Mouse (Mus musculus): ENCODE data around the gene Mapk10. TPM values are rescaled to one million over a fixed set of nuclear protein-coding genes. Genes with fewer than 3 reads are reported as not detected.

The Mapk10 gene
- polyA plus RNA-seq, 1 experiment, result 0.07 TPM

DNA sequence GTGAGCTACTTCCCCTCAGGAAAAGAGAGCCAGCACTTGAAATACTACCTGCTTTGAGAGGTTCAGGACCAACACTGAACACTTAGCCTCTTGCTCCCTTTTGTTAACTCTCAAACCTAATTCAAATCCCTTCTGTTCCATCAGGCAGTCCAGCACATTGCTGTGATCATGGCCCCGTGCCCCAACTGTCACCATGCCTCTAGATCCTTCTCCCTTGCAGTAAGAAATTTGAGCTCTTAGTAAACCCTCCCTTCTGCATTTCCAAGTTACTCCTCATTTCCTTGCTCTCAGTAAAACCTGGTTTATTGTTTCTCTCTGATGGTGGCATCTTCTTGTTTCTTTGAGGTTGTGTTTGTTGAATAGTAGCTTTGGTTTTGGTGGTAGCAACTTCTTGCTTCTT lies 101.7 kb downstream of the Mapk10 start:
- H3K79me2 ChIP-seq (ENCODE audit: control insufficient read depth, insufficient read depth), result no peaks in the 10 kb centered on the region
- H3K79me3 ChIP-seq (ENCODE audit: low read depth), result no peaks in the 10 kb centered on the region
- no peaks in the 10 kb centered on the region for H3K27me3 ChIP-seq (ENCODE audit: control insufficient read depth, insufficient read depth, insufficient read length)
- no peak overlapping the region for H3K4me3 ChIP-seq (ENCODE audit: insufficient read depth, poor library complexity, severe bottlenecking)
- no peaks in the 10 kb centered on the region for H3K36me3 ChIP-seq (ENCODE audit: control insufficient read depth, insufficient read depth)
- TF ChIP-seq MAX (IDR thresholded peaks at IDR 0.05) (no peak), CEBPB (IDR thresholded peaks at IDR 0.05; ENCODE audit: low read depth) (no peak)
- no peak overlapping the region for H3ac ChIP-seq (ENCODE audit: control insufficient read depth, insufficient read length, low read depth)

DNA sequence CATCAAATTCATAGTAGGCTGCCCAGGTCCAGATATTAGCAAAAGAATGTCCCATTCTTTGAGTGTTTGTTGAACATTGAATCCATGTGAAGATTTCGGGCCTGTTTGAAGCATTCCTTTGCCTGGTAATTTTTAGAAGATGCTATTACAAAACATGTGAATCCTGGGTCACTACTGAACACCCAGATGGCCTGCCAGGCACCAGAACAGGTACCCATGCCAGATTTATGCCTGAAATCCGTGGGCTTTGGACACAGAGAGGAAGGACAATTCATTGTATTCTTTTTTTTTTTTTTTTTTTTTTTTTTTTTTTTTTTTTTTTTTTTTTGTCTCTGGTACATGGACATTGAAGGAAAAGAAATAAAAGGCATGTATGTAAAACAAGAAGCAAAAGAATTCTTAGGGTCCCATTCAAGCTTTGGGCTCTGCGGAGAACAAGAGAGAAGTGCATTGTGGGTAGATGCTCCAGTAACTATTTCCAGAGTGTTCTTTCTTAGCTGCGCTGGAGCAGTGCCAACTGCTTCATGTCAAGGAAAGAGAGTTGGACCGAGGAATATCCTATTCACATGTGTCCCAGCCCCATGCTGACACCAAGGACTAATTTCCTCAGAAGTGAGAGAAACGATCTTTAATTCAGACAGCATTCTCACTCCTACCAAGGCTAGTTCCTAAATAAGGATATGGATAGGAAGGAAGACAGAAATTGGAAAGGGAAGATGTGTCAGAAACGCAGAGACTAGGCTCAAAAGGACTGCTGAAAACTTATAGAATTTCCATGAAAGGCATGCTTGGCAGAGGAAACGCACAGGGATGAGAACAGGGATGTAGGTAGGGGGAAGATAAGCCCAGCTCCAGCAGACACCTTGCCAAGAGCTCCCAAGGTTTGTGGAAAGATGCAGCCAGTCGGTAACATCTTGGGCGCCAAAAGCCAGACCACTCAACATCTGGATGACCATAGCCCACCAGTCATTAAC lies 105.4 kb downstream of the Mapk10 start:
- no peak overlapping the region for H3K4me3 ChIP-seq (ENCODE audit: insufficient read depth, poor library complexity, severe bottlenecking)
- H3K27me3 ChIP-seq (ENCODE audit: control insufficient read depth, insufficient read depth, insufficient read length), result no peaks in the 10 kb centered on the region
- no peak overlapping the region for H3ac ChIP-seq (ENCODE audit: control insufficient read depth, insufficient read length, low read depth)
- no peaks in the 10 kb centered on the region for H3K36me3 ChIP-seq (ENCODE audit: control insufficient read depth, insufficient read depth)
- no peaks in the 10 kb centered on the region for H3K79me3 ChIP-seq (ENCODE audit: low read depth)
- H3K79me2 ChIP-seq (ENCODE audit: control insufficient read depth, insufficient read depth), result no peaks in the 10 kb centered on the region
- TF ChIP-seq FOSL1 (IDR thresholded peaks at IDR 0.05; ENCODE audit: insufficient read depth, low read length, poor library complexity, severe bottlenecking), result no peak
- TF ChIP-seq CEBPB (IDR thresholded peaks at IDR 0.05; ENCODE audit: low read depth), result no peak
- no peak for TF ChIP-seq MYOD1 (IDR thresholded peaks at IDR 0.05; ENCODE audit: control insufficient read depth, insufficient read length, low read depth)
- no peak for TF ChIP-seq MYOG (IDR thresholded peaks at IDR 0.05; ENCODE audit: control insufficient read depth, extremely low read depth, insufficient read length)
- no peak for TF ChIP-seq CTCF (IDR thresholded peaks at IDR 0.05; ENCODE audit: control insufficient read depth, insufficient read depth, insufficient read length)
- no peak for TF ChIP-seq MAX (IDR thresholded peaks at IDR 0.05)
- no peak for TF ChIP-seq USF1 (IDR thresholded peaks at IDR 0.05; ENCODE audit: low read depth)

DNA sequence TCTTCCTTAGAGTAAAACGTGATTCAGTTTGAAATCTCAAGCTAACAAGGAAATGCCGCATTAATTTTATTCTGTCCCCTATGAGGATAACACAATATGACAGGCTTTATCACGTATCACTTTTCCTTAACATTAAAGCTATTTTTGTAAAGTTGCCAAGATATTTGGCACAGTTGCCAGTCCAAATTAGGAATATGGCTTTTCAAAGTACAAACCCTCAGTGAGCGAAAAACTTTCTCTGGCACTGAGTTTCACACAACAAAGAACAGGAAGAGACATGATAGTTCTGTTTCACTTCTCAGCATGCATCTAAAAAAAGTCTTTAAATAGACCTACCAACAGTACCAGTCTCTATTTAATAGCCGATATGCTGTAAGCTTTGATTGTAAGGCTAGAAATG lies 107.1 kb downstream of the Mapk10 start:
- Histone ChIP-seq H3K27me3 (ENCODE audit: control insufficient read depth, insufficient read depth, insufficient read length) (no peaks in the 10 kb centered on the region), H3K79me3 (ENCODE audit: low read depth) (no peaks in the 10 kb centered on the region), H3K36me3 (ENCODE audit: control insufficient read depth, insufficient read depth) (no peaks in the 10 kb centered on the region), H3K79me2 (ENCODE audit: control insufficient read depth, insufficient read depth) (no peaks in the 10 kb centered on the region), H3K4me3 (ENCODE audit: insufficient read depth, poor library complexity, severe bottlenecking) (no peak overlapping the region), H3ac (ENCODE audit: control insufficient read depth, insufficient read length, low read depth) (no peak overlapping the region)
- no peak for TF ChIP-seq MYOD1 (IDR thresholded peaks at IDR 0.05; ENCODE audit: control insufficient read depth, insufficient read length, low read depth)
- no peak for TF ChIP-seq CEBPB (IDR thresholded peaks at IDR 0.05; ENCODE audit: low read depth)
- TF ChIP-seq MYOG (IDR thresholded peaks at IDR 0.05; ENCODE audit: control insufficient read depth, extremely low read depth, insufficient read length), result no peak
- TF ChIP-seq MAX (IDR thresholded peaks at IDR 0.05), result no peak
- no peak for TF ChIP-seq CTCF (IDR thresholded peaks at IDR 0.05; ENCODE audit: control insufficient read depth, insufficient read depth, insufficient read length)
- TF ChIP-seq FOSL1 (IDR thresholded peaks at IDR 0.05; ENCODE audit: insufficient read depth, low read length, poor library complexity, severe bottlenecking), result no peak
- no peak for TF ChIP-seq USF1 (IDR thresholded peaks at IDR 0.05; ENCODE audit: low read depth)

DNA sequence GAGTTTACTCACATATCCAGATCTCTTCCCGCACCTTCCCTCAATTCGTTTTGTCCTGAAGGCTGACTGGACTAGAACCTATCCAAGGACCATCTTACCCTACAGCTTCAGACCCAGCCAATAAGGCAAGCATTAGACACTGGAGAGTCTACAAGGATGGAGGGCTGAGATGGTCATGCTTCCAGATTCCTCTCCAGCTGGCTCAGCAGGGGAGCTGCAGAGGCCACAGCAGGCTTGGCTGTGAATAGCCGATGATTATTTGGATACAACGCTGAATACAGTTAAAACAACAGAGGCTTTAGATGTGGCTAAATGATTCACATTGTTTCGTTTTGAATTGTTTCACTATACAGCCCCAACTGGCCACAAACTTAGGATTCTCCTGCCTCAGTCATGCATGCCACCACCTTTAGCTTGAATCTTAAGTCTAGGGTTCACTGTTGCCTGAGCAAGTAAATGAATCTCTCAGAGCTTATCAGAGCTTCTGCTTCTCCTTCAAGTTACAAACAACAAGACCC lies 108.2 kb downstream of the Mapk10 start:
- no peak overlapping the region for H3K4me3 ChIP-seq (ENCODE audit: insufficient read depth, poor library complexity, severe bottlenecking)
- H3ac ChIP-seq (ENCODE audit: control insufficient read depth, insufficient read length, low read depth), result no peak overlapping the region
- no peaks in the 10 kb centered on the region for H3K27me3 ChIP-seq (ENCODE audit: control insufficient read depth, insufficient read depth, insufficient read length)
- no peaks in the 10 kb centered on the region for H3K79me2 ChIP-seq (ENCODE audit: control insufficient read depth, insufficient read depth)
- no peak for TF ChIP-seq CEBPB (IDR thresholded peaks at IDR 0.05; ENCODE audit: low read depth)
- no peaks in the 10 kb centered on the region for H3K79me3 ChIP-seq (ENCODE audit: low read depth)
- no peaks in the 10 kb centered on the region for H3K36me3 ChIP-seq (ENCODE audit: control insufficient read depth, insufficient read depth)

DNA sequence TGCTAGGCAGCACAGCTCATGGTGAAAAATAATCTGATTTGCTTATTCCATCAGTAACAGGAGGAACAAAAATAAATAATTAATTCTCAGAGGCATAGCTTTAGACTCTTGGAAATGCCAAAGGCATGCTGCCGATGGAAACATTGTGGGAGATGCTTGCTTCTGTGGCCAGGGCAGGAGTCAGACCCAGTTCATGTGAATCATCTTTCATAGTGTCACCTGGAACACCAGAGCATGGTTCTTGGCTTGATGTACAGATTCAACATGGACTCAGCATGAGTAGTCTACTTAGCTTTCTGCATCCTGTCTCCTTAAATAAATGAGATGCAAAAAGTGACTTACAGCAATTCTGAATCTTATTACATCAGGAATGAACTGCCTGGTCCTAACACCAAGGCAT lies 109.0 kb downstream of the Mapk10 start:
- Histone ChIP-seq H3K79me2 (ENCODE audit: control insufficient read depth, insufficient read depth) (no peaks in the 10 kb centered on the region), H3K4me3 (ENCODE audit: insufficient read depth, poor library complexity, severe bottlenecking) (no peak overlapping the region), H3K36me3 (ENCODE audit: control insufficient read depth, insufficient read depth) (no peaks in the 10 kb centered on the region), H3K27me3 (ENCODE audit: control insufficient read depth, insufficient read depth, insufficient read length) (no peaks in the 10 kb centered on the region), H3K79me3 (ENCODE audit: low read depth) (no peaks in the 10 kb centered on the region), H3ac (ENCODE audit: control insufficient read depth, insufficient read length, low read depth) (no peak overlapping the region)
- TF ChIP-seq USF1 (IDR thresholded peaks at IDR 0.05; ENCODE audit: low read depth) (no peak), MYOD1 (IDR thresholded peaks at IDR 0.05; ENCODE audit: control insufficient read depth, insufficient read length, low read depth) (no peak), MYOG (IDR thresholded peaks at IDR 0.05; ENCODE audit: control insufficient read depth, extremely low read depth, insufficient read length) (no peak), CEBPB (IDR thresholded peaks at IDR 0.05; ENCODE audit: low read depth) (no peak), MAX (IDR thresholded peaks at IDR 0.05) (no peak), CTCF (IDR thresholded peaks at IDR 0.05; ENCODE audit: control insufficient read depth, insufficient read depth, insufficient read length) (no peak), FOSL1 (IDR thresholded peaks at IDR 0.05; ENCODE audit: insufficient read depth, low read length, poor library complexity, severe bottlenecking) (no peak)

DNA sequence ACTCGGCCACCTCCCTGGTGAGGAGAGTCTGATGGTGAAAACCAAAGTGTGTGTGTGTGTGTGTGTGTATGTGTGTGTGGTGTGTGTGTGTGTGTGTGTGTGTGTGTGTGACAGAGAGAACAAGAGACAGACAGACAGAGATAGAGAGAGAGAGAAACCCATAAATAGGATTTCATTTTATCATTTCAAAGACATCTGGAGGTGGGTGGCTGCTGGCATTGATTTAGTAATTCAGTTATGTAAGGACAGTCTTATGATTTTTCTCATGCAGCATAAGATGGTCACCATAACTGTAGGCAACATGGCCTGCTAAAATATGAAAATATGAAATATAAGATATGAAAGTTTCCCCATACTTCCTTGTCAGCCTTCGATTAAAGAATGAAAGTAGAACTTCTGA lies 117.0 kb downstream of the Mapk10 start:
- Histone ChIP-seq H3K4me3 (ENCODE audit: insufficient read depth, poor library complexity, severe bottlenecking) (no peak overlapping the region), H3K27me3 (ENCODE audit: control insufficient read depth, insufficient read depth, insufficient read length) (no peaks in the 10 kb centered on the region), H3ac (ENCODE audit: control insufficient read depth, insufficient read length, low read depth) (no peak overlapping the region), H3K79me2 (ENCODE audit: control insufficient read depth, insufficient read depth) (no peaks in the 10 kb centered on the region), H3K36me3 (ENCODE audit: control insufficient read depth, insufficient read depth) (no peaks in the 10 kb centered on the region), H3K79me3 (ENCODE audit: low read depth) (no peaks in the 10 kb centered on the region)
- TF ChIP-seq MYOG (IDR thresholded peaks at IDR 0.05; ENCODE audit: control insufficient read depth, extremely low read depth, insufficient read length) (no peak), MAX (IDR thresholded peaks at IDR 0.05) (no peak), USF1 (IDR thresholded peaks at IDR 0.05; ENCODE audit: low read depth) (no peak), CEBPB (IDR thresholded peaks at IDR 0.05; ENCODE audit: low read depth) (no peak), MYOD1 (IDR thresholded peaks at IDR 0.05; ENCODE audit: control insufficient read depth, insufficient read length, low read depth) (no peak), CTCF (IDR thresholded peaks at IDR 0.05; ENCODE audit: control insufficient read depth, insufficient read depth, insufficient read length) (no peak), FOSL1 (IDR thresholded peaks at IDR 0.05; ENCODE audit: insufficient read depth, low read length, poor library complexity, severe bottlenecking) (no peak)
